Mouse (Mus musculus): ENCODE measurements around the gene Lrrc75a. TPM values are rescaled to one million over a fixed set of nuclear protein-coding genes. Genes with fewer than 3 reads are reported as not detected.

The Lrrc75a gene
- polyA plus RNA-seq, 3 experiments from 2014 or later: 1.8 to 2.6 (median 2.1) TPM

Other genes with a start within 250 kb of the Lrrc75a start
- gene Pigl, start 190.1 kb downstream of the Lrrc75a start, polyA plus RNA-seq (2017; shearing (Covaris generic)): 10 to 100 TPM in 2 of 3 experiments, 1 to 10 TPM in 1; 5.6 to 12.4 (median 11.5) TPM
- gene Ncor1, start 190.0 kb downstream of the Lrrc75a start, polyA plus RNA-seq (2017; shearing (Covaris generic)): 100 to 1,000 TPM; 165 to 215 (median 193) TPM
- gene Cenpv, start 109.3 kb downstream of the Lrrc75a start, polyA plus RNA-seq (2017; shearing (Covaris generic)): 1 to 10 TPM in 1 of 3 experiments, under 1 TPM in 1, not detected in 1; 0.40 to 2.0 TPM
- 1,000 to 10,000 TPM; 5,207 to 7,023 (median 5,768) TPM for gene Ubb, start 97.4 kb downstream of the Lrrc75a start, polyA plus RNA-seq (2017; shearing (Covaris generic))
- gene Trpv2, start 74.0 kb downstream of the Lrrc75a start, polyA plus RNA-seq (2017; shearing (Covaris generic)): 100 to 1,000 TPM in 1 of 3 experiments, 10 to 100 TPM in 2; 73.0 to 108 (median 73.7) TPM
- 10 to 100 TPM; 33.7 to 47.7 (median 38.7) TPM for gene Mmgt2, start 141 bp upstream of the Lrrc75a start, polyA plus RNA-seq (2017; shearing (Covaris generic))
- gene Zfp287, start 83.4 kb upstream of the Lrrc75a start, polyA plus RNA-seq (2017; shearing (Covaris generic)): 10 to 100 TPM; 17.7 to 24.7 (median 18.9) TPM
- not detected for gene Gm10428, start 104.6 kb upstream of the Lrrc75a start, polyA plus RNA-seq (2017; shearing (Covaris generic))
- gene Zfp286, start 140.9 kb upstream of the Lrrc75a start, polyA plus RNA-seq (2017; shearing (Covaris generic)): 1 to 10 TPM in 2 of 3 experiments, under 1 TPM in 1; 0.48 to 7.7 (median 6.0) TPM
- gene Trim16, start 171.7 kb upstream of the Lrrc75a start, polyA plus RNA-seq (2017; shearing (Covaris generic)): 10 to 100 TPM in 1 of 3 experiments, 1 to 10 TPM in 2; 6.4 to 14.6 (median 8.6) TPM
- gene Fbxw10, start 198.5 kb upstream of the Lrrc75a start, polyA plus RNA-seq (2017; shearing (Covaris generic)): 10 to 100 TPM in 2 of 3 experiments, 1 to 10 TPM in 1; 1.5 to 20.2 (median 15.8) TPM
- 10 to 100 TPM; 57.5 to 81.6 (median 63.6) TPM for gene Tvp23b, start 230.9 kb upstream of the Lrrc75a start, polyA plus RNA-seq (2017; shearing (Covaris generic))

Data from inflammation-experienced regulatory T-cells, adult 6 months (primary cell).